Mouse (Mus musculus) left cerebral cortex, postnatal 10 days (tissue): Measurements from ENCODE around the gene Ppa2. TPM values are rescaled to one million over a fixed set of nuclear protein-coding genes. Genes with fewer than 3 reads are reported as not detected.
A peak's percentile ranks its signal among the peaks of the same experiment; 100 is the strongest.

Experiments used
- DNase-seq, 2 experiments: peaks; one replicate each; pipeline ENCODE4 v3.0.0; 2021 to 2022; ENCODE audit warnings: low spot score in 2 of 2, mixed read lengths in 1 of 2; ENCODE audit errors: extremely low spot score in 1 of 2
- intact Hi-C: fragments of 180-260 bp; cut with DNase I; formaldehyde crosslinking; loops from one replicate; pipeline ENCODE4 v1.15.1; 2025
- total RNA-seq, 2 experiments: library from RNA; stranded (reverse); gene quantifications; 2 replicates each; pipeline ENCODE4 v1.2.3; 2021

Gene Ppa2
- total RNA-seq, 2 experiments from 2014 or later: 48.2 to 53.9 TPM

GRCm38 (mm10) chr3:133325135-133325534, 15.2 kb downstream of the Ppa2 start:
- intact Hi-C loops: no loop called here

GRCm38 (mm10) chr3:133328551-133328950, 18.6 kb downstream of the Ppa2 start:
- intact Hi-C loops: no loop called here
- no peak for DNase-seq

More at GRCm38 (mm10) chr3:133325135-133325534, 15.2 kb downstream of the Ppa2 start:
- DNase-seq: no peak

DNA sequence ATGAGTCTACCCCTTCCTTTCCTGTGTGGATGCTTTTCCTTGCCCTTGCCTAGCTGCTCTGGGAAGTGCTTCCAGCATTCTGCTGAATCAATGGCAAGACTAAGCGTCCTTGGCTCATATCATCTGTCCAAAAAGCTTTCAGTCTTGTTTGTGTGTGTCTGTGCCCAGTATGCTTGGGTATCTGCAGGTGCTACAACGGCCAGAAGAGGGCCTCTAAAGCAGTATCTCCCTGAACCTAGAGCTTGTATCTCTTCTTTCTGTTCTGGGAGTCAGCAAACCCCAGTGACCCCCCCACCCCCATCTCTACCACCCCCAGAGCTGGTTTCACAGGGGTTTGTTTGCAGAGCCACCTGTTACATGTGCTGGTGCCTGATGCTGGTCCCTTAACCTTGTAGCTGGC, 19.5 kb downstream of the Ppa2 start:
- no peak for DNase-seq
- intact Hi-C loops: no loop called here

- intact Hi-C loops: no loop called here
- no peak for DNase-seq
These were observed 21.4 kb downstream of the Ppa2 start for GRCm38 (mm10) chr3:133331184-133331866.

DNA sequence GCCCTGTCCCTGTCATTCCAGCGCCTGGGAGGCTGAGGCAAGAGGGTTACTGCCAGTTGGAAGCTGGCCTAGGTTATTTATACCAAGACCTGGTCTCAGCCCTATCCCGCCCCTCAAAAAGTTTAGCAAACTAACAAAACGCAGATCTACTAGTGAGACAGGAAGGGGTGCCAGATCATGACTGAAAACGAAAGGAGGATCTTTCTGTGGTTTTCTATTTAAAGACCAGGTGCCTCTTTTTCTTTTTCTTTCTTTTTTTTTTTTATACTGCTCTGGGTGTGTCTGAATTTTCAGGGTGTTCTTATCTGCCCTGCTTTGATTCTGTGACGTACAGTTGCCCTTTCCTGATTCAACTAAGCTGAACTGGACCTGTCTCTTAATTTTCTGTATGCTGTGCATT, 22.4 kb downstream of the Ppa2 start:
- DNase-seq: no peak
- intact Hi-C loops: no loop called here

- intact Hi-C loops: loop anchor here (1.0 kb wide), 1 partner anchor 10 kb away; no protein-coding TSS in a partner anchor
- no peak for DNase-seq
These were observed 23.6 kb downstream of the Ppa2 start for GRCm38 (mm10) chr3:133333267-133334170.

DNA sequence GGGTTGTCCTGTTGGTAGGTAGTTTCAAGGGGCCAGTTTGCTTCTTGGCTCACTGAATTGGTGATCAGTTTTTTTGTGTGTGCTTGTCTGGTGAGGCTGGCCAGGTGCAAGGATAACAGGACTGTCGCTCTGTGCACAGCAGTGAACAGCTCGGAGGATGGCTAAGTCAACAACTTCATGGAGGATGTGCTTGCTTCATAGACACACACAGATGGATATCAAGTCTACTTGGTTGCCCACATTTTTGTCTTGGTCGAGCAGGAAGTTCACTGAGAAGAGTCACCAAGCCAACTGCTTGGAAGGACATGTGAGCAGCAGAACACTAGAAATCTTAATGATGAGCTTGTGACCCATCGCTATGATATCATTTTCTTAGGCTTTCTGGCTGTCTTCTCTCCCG, 24.8 kb downstream of the Ppa2 start:
- intact Hi-C loops: loop anchor here (1.0 kb wide), 1 partner anchor 11 kb away; no protein-coding TSS in a partner anchor
- DNase-seq: no peak

- intact Hi-C loops: no loop called here
- DNase-seq: no peak
These were observed 25.3 kb downstream of the Ppa2 start for GRCm38 (mm10) chr3:133335166-133335565.

DNA sequence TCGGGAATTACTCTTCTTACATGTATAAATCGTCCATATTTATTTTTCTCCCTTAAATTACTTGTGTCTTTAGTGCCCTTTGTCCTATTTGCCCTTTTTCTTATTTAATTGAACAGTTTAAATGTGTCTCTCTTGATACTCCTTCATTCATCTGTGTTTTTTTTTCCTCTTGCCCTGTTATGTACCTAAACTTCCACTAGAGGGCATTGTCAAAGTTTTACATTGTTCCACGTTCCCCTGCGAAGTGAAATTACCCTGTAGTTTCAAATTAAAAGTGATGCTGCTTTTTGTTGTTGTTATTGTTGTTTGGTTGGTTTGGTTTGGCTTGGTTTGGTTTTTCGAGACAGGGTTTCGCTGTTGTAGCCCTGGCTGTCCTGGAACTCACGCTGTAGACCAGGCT, 26.5 kb downstream of the Ppa2 start:
- DNase-seq: no peak
- intact Hi-C loops: no loop called here

- intact Hi-C loops: no loop called here
- DNase-seq: peak; percentile 43 to 62
These were observed 29.0 kb downstream of the Ppa2 start for GRCm38 (mm10) chr3:133338851-133339356.

DNA sequence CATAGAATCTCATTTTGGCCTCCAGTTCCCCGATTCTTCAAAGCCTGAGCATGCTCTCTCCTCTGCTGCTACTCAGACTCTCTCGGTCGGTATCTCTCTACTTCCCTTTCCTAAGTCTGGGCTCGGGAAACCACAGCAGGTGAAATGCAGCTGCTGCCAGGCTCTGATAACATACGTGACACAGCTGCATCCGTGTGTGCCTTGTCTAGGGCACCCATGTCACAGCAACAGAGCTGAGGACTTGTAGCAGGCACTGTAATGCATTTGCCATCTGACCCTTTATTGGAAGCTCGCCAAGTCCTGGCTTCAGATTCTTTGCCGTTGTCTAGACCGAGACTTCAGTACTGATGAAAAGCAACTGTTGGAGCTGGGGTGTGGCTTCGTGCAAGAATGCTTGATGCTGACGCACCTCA, 29.5 kb downstream of the Ppa2 start:
- intact Hi-C loops: no loop called here
- DNase-seq: peak; percentile 30 to 46

GRCm38 (mm10) chr3:133341106-133341505, 31.2 kb downstream of the Ppa2 start:
- intact Hi-C loops: no loop called here
- DNase-seq: no peak

GRCm38 (mm10) chr3:133347535-133347934, 37.6 kb downstream of the Ppa2 start:
- intact Hi-C loops: no loop called here
- DNase-seq: no peak

GRCm38 (mm10) chr3:133348847-133349246, 38.9 kb downstream of the Ppa2 start:
- intact Hi-C loops: no loop called here
- DNase-seq: no peak

DNA sequence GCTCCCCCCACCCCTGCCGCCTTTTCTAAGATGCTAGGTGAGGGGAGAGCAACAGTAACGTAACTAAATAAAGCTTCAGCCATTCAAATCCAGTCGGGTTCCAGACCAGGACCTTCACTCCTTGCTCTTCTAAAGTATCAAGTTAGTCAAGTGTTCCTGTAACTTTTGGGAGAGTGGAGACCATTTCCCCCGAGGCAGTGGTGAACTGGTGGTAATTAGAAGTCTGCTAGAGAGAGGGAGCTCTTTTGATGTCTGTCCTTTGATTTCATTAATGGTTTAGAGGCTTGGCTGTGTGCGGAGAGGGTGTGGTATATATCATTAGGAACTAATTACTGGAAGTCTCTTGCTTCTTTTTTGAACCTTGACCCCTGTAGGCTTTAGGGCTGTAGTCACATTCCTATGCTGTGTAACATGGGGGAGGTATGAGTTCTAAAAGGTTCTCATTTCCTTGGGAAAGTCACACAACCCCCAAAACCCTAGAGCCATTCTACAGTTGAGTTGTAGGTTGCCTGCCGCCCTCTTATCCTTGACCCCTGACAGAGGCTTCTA, 47.6 kb downstream of the Ppa2 start:
- no peak for DNase-seq
- intact Hi-C loops: no loop called here

DNA sequence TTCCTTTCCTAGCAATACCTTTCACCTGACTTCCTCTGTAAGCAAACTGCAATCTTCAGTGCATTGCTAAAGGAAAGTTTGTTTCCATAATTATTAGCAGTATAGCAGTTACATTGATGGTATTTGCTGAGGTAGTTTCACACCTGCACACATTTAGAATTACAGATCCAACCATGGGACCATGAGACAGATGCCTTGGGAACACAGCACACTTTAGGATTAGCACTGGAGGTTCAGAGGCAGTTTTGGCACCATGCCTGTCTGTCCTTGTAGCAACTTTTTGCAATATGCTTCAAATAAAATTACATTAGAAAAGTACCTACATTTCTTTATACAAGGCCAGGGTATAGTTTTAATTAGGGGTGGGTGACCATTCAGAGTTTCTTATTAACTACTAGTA, 48.1 kb downstream of the Ppa2 start:
- no peak for DNase-seq
- intact Hi-C loops: no loop called here

DNA sequence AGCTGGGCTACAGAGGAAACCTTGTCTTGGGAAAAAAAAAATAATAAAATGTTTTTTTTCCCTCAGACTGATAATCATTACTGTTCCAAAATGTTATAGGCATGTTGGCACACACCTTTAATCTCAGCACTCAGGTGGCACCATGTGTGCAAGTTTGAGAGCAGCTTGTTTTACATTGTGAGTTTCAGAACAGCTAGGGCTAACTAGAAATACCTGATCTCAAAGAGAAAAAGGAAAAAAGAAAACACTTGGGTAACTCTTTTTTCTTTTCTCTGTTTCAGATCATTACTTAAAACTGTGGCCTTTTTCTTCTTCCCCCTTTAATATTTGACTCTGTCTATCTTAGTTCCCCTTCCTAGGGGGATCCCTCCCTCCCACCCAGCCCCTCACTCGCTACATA, 51.5 kb downstream of the Ppa2 start:
- intact Hi-C loops: no loop called here

GRCm38 (mm10) chr3:133364138-133364537, 54.2 kb downstream of the Ppa2 start:
- intact Hi-C loops: no loop called here
- no peak for DNase-seq

More for the DNA sequence above, 51.5 kb downstream of the Ppa2 start:
- no peak for DNase-seq

DNA sequence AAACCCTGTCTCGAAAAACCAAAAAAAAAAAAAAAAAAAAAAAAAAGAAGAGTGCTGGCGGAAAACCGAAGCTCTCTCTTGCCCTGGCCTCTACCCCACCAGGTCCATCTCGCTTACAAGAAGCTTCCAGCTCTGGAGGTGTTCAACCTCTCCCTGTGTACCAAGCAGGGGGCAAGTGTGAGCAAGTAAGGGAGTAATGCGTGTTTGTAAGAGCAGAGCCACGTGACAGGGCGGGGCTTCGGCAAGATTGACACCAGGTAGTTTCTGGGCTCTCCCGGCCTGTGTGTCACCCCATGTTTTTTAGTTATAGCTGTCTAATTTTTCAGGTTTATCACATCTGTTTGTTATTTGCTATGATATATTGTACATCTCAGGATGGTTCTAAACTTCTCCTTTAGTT, 56.2 kb downstream of the Ppa2 start:
- intact Hi-C loops: no loop called here
- no peak for DNase-seq
